Mouse (Mus musculus) embryonic fibroblast, embryonic 13.5 days (primary cell): ENCODE results near the gene Zmym4.

Experiments
- CTCF ChIP-seq: IDR thresholded peaks from 2 replicates; pipeline ENCODE4 v1.5.1; 2011; ENCODE audit warnings: mild to moderate bottlenecking, control low read depth, low read length, moderate library complexity, borderline replicate concordance; ENCODE audit not compliant: insufficient read depth
- POLR2A ChIP-seq: IDR thresholded peaks from 2 replicates; pipeline ENCODE4 v1.6.1; 2011; ENCODE audit warnings: low read depth, mild to moderate bottlenecking, control low read depth, low read length, moderate library complexity

- TF ChIP-seq CTCF (no peak), POLR2A (no peak)
These were observed 9.5 kb upstream of the Zmym4 start for GRCm38 (mm10) chr4:126977467-126977866.
